Mouse (Mus musculus) thymus, adult 2 months (tissue): ENCODE results near the gene Slc8a1.

Experiments
- CTCF ChIP-seq: fragments of 200-500 bp; IDR thresholded peaks from 2 replicates; pipeline ENCODE4 v1.5.1; 2012; ENCODE audit warnings: mild to moderate bottlenecking, control low read depth, low read length, moderate library complexity, borderline replicate concordance; ENCODE audit not compliant: control insufficient read depth, poor library complexity, insufficient read depth; ENCODE audit errors: extremely low read depth
- POLR2A ChIP-seq: fragments of 200-500 bp; IDR thresholded peaks from 2 replicates; pipeline ENCODE4 v1.6.1; 2012; ENCODE audit warnings: mild to moderate bottlenecking, low read length, control low read depth, moderate library complexity; ENCODE audit not compliant: control insufficient read depth, poor library complexity, insufficient read depth; ENCODE audit errors: extremely low read depth

GRCm38 (mm10) chr17:81781491-81781890 is 43.3 kb upstream of the Slc8a1 start:
- TF ChIP-seq CTCF: no peak
- TF ChIP-seq POLR2A: no peak
